Mouse (Mus musculus) embryonic fibroblast, embryonic 13.5 days (primary cell): ENCODE results near the gene Hes5.

Source experiments
- CTCF ChIP-seq: IDR thresholded peaks from 2 replicates; pipeline ENCODE4 v1.5.1; 2011; ENCODE audit warnings: mild to moderate bottlenecking, control low read depth, low read length, moderate library complexity, borderline replicate concordance; ENCODE audit not compliant: insufficient read depth
- POLR2A ChIP-seq: IDR thresholded peaks from 2 replicates; pipeline ENCODE4 v1.6.1; 2011; ENCODE audit warnings: low read depth, mild to moderate bottlenecking, control low read depth, low read length, moderate library complexity

DNA sequence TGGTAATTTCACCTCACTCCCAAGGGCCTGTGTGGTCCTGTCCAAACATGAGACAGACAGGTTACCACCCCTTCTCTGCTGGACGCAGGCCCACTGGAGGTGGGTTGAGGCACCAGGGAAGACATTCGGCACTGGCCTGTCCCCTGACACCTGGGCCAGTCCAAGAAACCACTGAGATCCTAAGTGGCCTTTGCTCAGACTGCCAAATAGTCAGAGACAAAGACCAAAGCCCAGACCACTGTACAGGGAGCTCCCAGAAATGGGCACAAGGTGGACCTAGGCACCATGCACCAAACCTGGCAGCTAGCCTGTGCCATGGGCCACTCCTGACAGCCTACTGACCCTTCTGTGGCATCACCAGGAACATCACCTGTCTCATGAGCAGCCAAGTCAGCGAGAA lies 48.5 kb downstream of the Hes5 start:
- no peak for TF ChIP-seq CTCF
- TF ChIP-seq POLR2A, result no peak
